Mouse (Mus musculus) stomach, embryonic 16.5 days (tissue): ENCODE data around the gene Gps2. TPM values are rescaled to one million over a fixed set of nuclear protein-coding genes. Genes with fewer than 3 reads are reported as not detected.
A peak's percentile ranks its signal among the peaks of the same experiment; 100 is the strongest.
"Not testable (repeated sequence)": the region's sequence is repeated elsewhere in the genome, so short reads cannot be mapped to it uniquely, and the experiment has no call there.

Source experiments
- ATAC-seq: fragments of 200-750 bp; cut with Nextera tagmentation; 2 replicates; pipeline ENCODE4 v1.8.0; 2017; ENCODE audit warnings: moderate number of reproducible peaks, moderate TSS enrichment; ENCODE audit not compliant: insufficient read depth, low FRiP score
- H3K27ac ChIP-seq: fragments of 300-500 bp; sonication (generic); 2 replicates; pipeline ENCODE4 v1.5.1; 2014; ENCODE audit warnings: low read length
- H3K27me3 ChIP-seq: fragments of 300-500 bp; sonication (generic); 2 replicates; pipeline ENCODE4 v1.6.1; 2014; ENCODE audit warnings: low read length, control low read depth, mixed read lengths; ENCODE audit not compliant: control insufficient read depth, insufficient read depth
- H3K36me3 ChIP-seq: fragments of 300-500 bp; sonication (generic); 2 replicates; pipeline ENCODE4 v1.6.1; 2014; ENCODE audit warnings: low read length; ENCODE audit not compliant: control insufficient read depth, insufficient read depth
- H3K4me1 ChIP-seq: fragments of 300-500 bp; sonication (generic); 2 replicates; pipeline ENCODE4 v1.6.1; 2014; ENCODE audit warnings: low read length, control low read depth, mixed read lengths; ENCODE audit not compliant: control insufficient read depth, insufficient read depth
- H3K4me2 ChIP-seq: fragments of 300-500 bp; sonication (generic); 2 replicates; pipeline ENCODE4 v1.6.1; 2014; ENCODE audit warnings: low read depth, low read length, mixed read lengths
- H3K4me3 ChIP-seq: fragments of 300-500 bp; sonication (generic); replicated peaks from 2 replicates; pipeline ENCODE4 v1.5.1; 2014; ENCODE audit warnings: mild to moderate bottlenecking, low read length
- H3K9ac ChIP-seq: fragments of 300-500 bp; sonication (generic); 2 replicates; pipeline ENCODE4 v1.6.1; 2014; ENCODE audit warnings: low read length
- H3K9me3 ChIP-seq: fragments of 300-500 bp; sonication (generic); replicated peaks from 2 replicates; pipeline ENCODE4 v1.6.1; 2016; ENCODE audit warnings: low read length, control low read depth; ENCODE audit not compliant: control insufficient read depth
- WGBS: fragments of 180-500 bp; shearing (Covaris S2); extraction: QIAGEN DNeasy Blood & Tissue Kit; methylation state at CpG from one replicate; pipeline ENCODE4 v1.1.7; 2014; 5-methylcytosine and 5-hydroxymethylcytosine counted together
- polyA plus RNA-seq: library from polyadenylated mRNA; unstranded; fragments of >200 nt; fragmentation: Nextera tagmentation; extraction: Ambion mirVana; gene quantifications from 2 replicates; pipeline ENCODE4 v1.2.1, GENCODE M21; 2015

The Gps2 gene
- polyA plus RNA-seq, 1 experiment from 2014 or later = 63.4 TPM

- peaks cover 25% of the 10 kb centered on the region for H3K4me1 ChIP-seq
- H3K9me3 ChIP-seq = no peaks in the 10 kb centered on the region
- H3K4me2 ChIP-seq = no peak overlapping the region
- 92% methylated on average over 17 of the region's 17 CpGs for WGBS
- no peak overlapping the region for H3K27ac ChIP-seq
- H3K4me3 ChIP-seq = no peak overlapping the region
- ATAC-seq = no peak
- peaks cover 34% of the 10 kb centered on the region for H3K36me3 ChIP-seq
- no peaks in the 10 kb centered on the region for H3K27me3 ChIP-seq
- no peak overlapping the region for H3K9ac ChIP-seq
Observed at GRCm38 (mm10) chr11:69910781-69911560, 2.7 kb upstream of the Gps2 start.

GRCm38 (mm10) chr11:69911701-69912100, 2.0 kb upstream of the Gps2 start:
- WGBS = 87% methylated on average over 6 of the region's 6 CpGs
- no peak overlapping the region for H3K4me2 ChIP-seq
- ATAC-seq = no peak
- no peaks in the 10 kb centered on the region for H3K27me3 ChIP-seq
- H3K27ac ChIP-seq = no peak overlapping the region
- no peak overlapping the region for H3K9ac ChIP-seq
- H3K4me3 ChIP-seq = no peak overlapping the region
- peaks cover 28% of the 10 kb centered on the region for H3K4me1 ChIP-seq
- H3K9me3 ChIP-seq = no peaks in the 10 kb centered on the region
- peaks cover 31% of the 10 kb centered on the region for H3K36me3 ChIP-seq

- H3K36me3 ChIP-seq = peaks cover 36% of the 10 kb centered on the region
- no peaks in the 10 kb centered on the region for H3K27me3 ChIP-seq
- H3K4me2 ChIP-seq = peak overlapping the region; percentile 93
- WGBS = 78% methylated on average over 15 of the region's 15 CpGs
- no peak for ATAC-seq
- peaks cover 28% of the 10 kb centered on the region for H3K4me1 ChIP-seq
- no peaks in the 10 kb centered on the region for H3K9me3 ChIP-seq
- peak overlapping the region; percentile 95 for H3K4me3 ChIP-seq
- 0 out of 2 replicates have a peak overlapping the region, but pooled peaks have one; percentile 88 for H3K27ac ChIP-seq
- peak overlapping the region; percentile 95 for H3K9ac ChIP-seq
Observed at GRCm38 (mm10) chr11:69912716-69913530, 765 bp upstream of the Gps2 start.

- H3K4me2 ChIP-seq = peak overlapping the region; percentile 93
- no peaks in the 10 kb centered on the region for H3K27me3 ChIP-seq
- peak overlapping the region; percentile 95 for H3K9ac ChIP-seq
- peak overlapping the region; percentile 88 for H3K27ac ChIP-seq
- no peaks in the 10 kb centered on the region for H3K9me3 ChIP-seq
- WGBS = 2% methylated on average over 17 of the region's 17 CpGs
- H3K36me3 ChIP-seq = peaks cover 35% of the 10 kb centered on the region
- H3K4me3 ChIP-seq = peak overlapping the region; percentile 95
- no peak for ATAC-seq
- H3K4me1 ChIP-seq = peaks cover 34% of the 10 kb centered on the region
Observed at GRCm38 (mm10) chr11:69914372-69914764, 680 bp downstream of the Gps2 start.

GRCm38 (mm10) chr11:69914917-69915430, 1.3 kb downstream of the Gps2 start:
- Histone ChIP-seq H3K36me3 (peaks cover 35% of the 10 kb centered on the region), H3K4me3 (peak overlapping the region; percentile 95), H3K27me3 (no peaks in the 10 kb centered on the region), H3K9me3 (no peaks in the 10 kb centered on the region), H3K9ac (peak overlapping the region; percentile 95), H3K27ac (no peak overlapping the region), H3K4me1 (peaks cover 36% of the 10 kb centered on the region), H3K4me2 (peak overlapping the region; percentile 93)
- ATAC-seq = no peak
- 37% methylated on average over 9 of the region's 9 CpGs for WGBS

GRCm38 (mm10) chr11:69915667-69916627, 2.3 kb downstream of the Gps2 start:
- Histone ChIP-seq H3K36me3 (peaks cover 35% of the 10 kb centered on the region), H3K27me3 (no peaks in the 10 kb centered on the region), H3K9me3 (no peaks in the 10 kb centered on the region), H3K4me3 (0 out of 2 replicates have a peak overlapping the region, but pooled peaks have one; percentile 95), H3K4me2 (no peak overlapping the region; the same call in 1 of the 2 replicates), H3K27ac (no peak overlapping the region), H3K4me1 (peaks cover 36% of the 10 kb centered on the region), H3K9ac (no peak overlapping the region; the same call in 1 of the 2 replicates)
- WGBS = 54% methylated on average over 5 of the region's 5 CpGs
- no peak for ATAC-seq

GRCm38 (mm10) chr11:69916652-69917378, 3.1 kb downstream of the Gps2 start:
- peaks cover 36% of the 10 kb centered on the region for H3K4me1 ChIP-seq
- WGBS = 52% methylated on average over 7 of the region's 7 CpGs
- not testable (repeated sequence) for H3K27me3 ChIP-seq, H3K4me2 ChIP-seq, H3K27ac ChIP-seq, ATAC-seq, H3K4me3 ChIP-seq, H3K9ac ChIP-seq, H3K9me3 ChIP-seq
- peaks cover 28% of the 10 kb centered on the region for H3K36me3 ChIP-seq

GRCm38 (mm10) chr11:69917379-69917948, 3.8 kb downstream of the Gps2 start:
- H3K9ac ChIP-seq = no peak overlapping the region
- no peak overlapping the region for H3K4me3 ChIP-seq
- H3K27me3 ChIP-seq = no peaks in the 10 kb centered on the region
- no peak overlapping the region for H3K4me2 ChIP-seq
- peaks cover 39% of the 10 kb centered on the region for H3K4me1 ChIP-seq
- no peak for ATAC-seq
- peaks cover 23% of the 10 kb centered on the region for H3K36me3 ChIP-seq
- H3K27ac ChIP-seq = no peak overlapping the region
- H3K9me3 ChIP-seq = no peaks in the 10 kb centered on the region
- 78% methylated on average over 8 of the region's 8 CpGs for WGBS
